Mouse (Mus musculus) right cerebral cortex, adult 2 months (tissue): ENCODE measurements around the gene Ccdc51.

ENCODE experiments used
- DNase-seq, 2 experiments: peaks; one replicate each; pipeline ENCODE4 v3.0.0; 2021 to 2022; ENCODE audit warnings: low spot score in 2 of 2

Ccdc51 gene

GRCm38 (mm10) chr9:109097291-109097690 lies 15.0 kb downstream of the Ccdc51 start:
- DNase-seq, result no peak

- DNase-seq, result peak in 1 of 2 experiments; percentile 36
These were observed 15.5 kb downstream of the Ccdc51 start for GRCm38 (mm10) chr9:109097831-109098230.

- no peak for DNase-seq
These were observed 16.1 kb downstream of the Ccdc51 start for GRCm38 (mm10) chr9:109098366-109098765.

- no peak for DNase-seq
These were observed 16.7 kb downstream of the Ccdc51 start for GRCm38 (mm10) chr9:109098969-109099368.

- DNase-seq, result no peak
These were observed 18.1 kb downstream of the Ccdc51 start for GRCm38 (mm10) chr9:109100307-109100928.

- no peak for DNase-seq
These were observed 19.7 kb downstream of the Ccdc51 start for GRCm38 (mm10) chr9:109101933-109102445.

- no peak for DNase-seq
These were observed 20.2 kb downstream of the Ccdc51 start for GRCm38 (mm10) chr9:109102541-109102940.

- no peak for DNase-seq
These were observed 21.0 kb downstream of the Ccdc51 start for GRCm38 (mm10) chr9:109103250-109103649.

GRCm38 (mm10) chr9:109104083-109104482 lies 21.8 kb downstream of the Ccdc51 start:
- DNase-seq, result no peak

GRCm38 (mm10) chr9:109105011-109105410 lies 22.7 kb downstream of the Ccdc51 start:
- no peak for DNase-seq

- DNase-seq, result no peak
These were observed 23.4 kb downstream of the Ccdc51 start for GRCm38 (mm10) chr9:109105648-109106047.

GRCm38 (mm10) chr9:109107341-109107740 lies 25.0 kb downstream of the Ccdc51 start:
- DNase-seq, result no peak

- DNase-seq, result no peak
These were observed 27.9 kb downstream of the Ccdc51 start for GRCm38 (mm10) chr9:109110240-109110639.

- DNase-seq, result no peak
These were observed 28.8 kb downstream of the Ccdc51 start for GRCm38 (mm10) chr9:109111101-109111500.

GRCm38 (mm10) chr9:109111591-109111990 lies 29.3 kb downstream of the Ccdc51 start:
- DNase-seq, result no peak

GRCm38 (mm10) chr9:109113331-109113730 lies 31.0 kb downstream of the Ccdc51 start:
- no peak for DNase-seq

- no peak for DNase-seq
These were observed 32.0 kb downstream of the Ccdc51 start for GRCm38 (mm10) chr9:109114276-109114675.

GRCm38 (mm10) chr9:109114871-109115270 lies 32.6 kb downstream of the Ccdc51 start:
- no peak for DNase-seq

GRCm38 (mm10) chr9:109116205-109116604 lies 33.9 kb downstream of the Ccdc51 start:
- no peak for DNase-seq

GRCm38 (mm10) chr9:109118106-109118505 lies 35.8 kb downstream of the Ccdc51 start:
- no peak for DNase-seq

GRCm38 (mm10) chr9:109119571-109119970 lies 37.3 kb downstream of the Ccdc51 start:
- no peak for DNase-seq

- no peak for DNase-seq
These were observed 38.7 kb downstream of the Ccdc51 start for GRCm38 (mm10) chr9:109120956-109121355.

- peak in 1 of 2 experiments; percentile 49 for DNase-seq
These were observed 40.3 kb downstream of the Ccdc51 start for GRCm38 (mm10) chr9:109122553-109123085.

- DNase-seq, result no peak
These were observed 41.0 kb downstream of the Ccdc51 start for GRCm38 (mm10) chr9:109123266-109123665.
